Mouse (Mus musculus): ENCODE measurements around the gene Mpzl1. TPM values are rescaled to one million over a fixed set of nuclear protein-coding genes. Genes with fewer than 3 reads are reported as not detected.

Mpzl1 gene
- polyA plus RNA-seq (2012; rRNA removed) = 137 and 144 TPM in 2 replicates

GRCm38 (mm10) chr1:165634151-165634884 is at the start of gene Mpzl1:
TSS of gene Mpzl1 (minus strand) at chr1:165634538.

Other genes starting within 250 kb of the Mpzl1 start
- gene Dcaf6, start 174.1 kb downstream of the Mpzl1 start, polyA plus RNA-seq (2012; rRNA removed) = 30.4 and 34.3 TPM in 2 replicates
- 77.2 and 79.4 TPM in 2 replicates for gene Mpc2, start 173.9 kb downstream of the Mpzl1 start, polyA plus RNA-seq (2012; rRNA removed)
- gene Adcy10, start 149.4 kb downstream of the Mpzl1 start, polyA plus RNA-seq (2012; rRNA removed) = 0.04 and 0.08 TPM in 2 replicates
- 9.8 and 13.3 TPM in 2 replicates for gene Rcsd1, start 75.2 kb upstream of the Mpzl1 start, polyA plus RNA-seq (2012; rRNA removed)
- gene Creg1, start 129.2 kb upstream of the Mpzl1 start, polyA plus RNA-seq (2012; rRNA removed) = 12.2 and 14.9 TPM in 2 replicates
- gene Cd247, start 154.1 kb upstream of the Mpzl1 start, polyA plus RNA-seq (2012; rRNA removed) = 0.84 and 1.0 TPM in 2 replicates